Mouse (Mus musculus): Measurements from ENCODE around the gene Synj2.

Gene Synj2

DNA sequence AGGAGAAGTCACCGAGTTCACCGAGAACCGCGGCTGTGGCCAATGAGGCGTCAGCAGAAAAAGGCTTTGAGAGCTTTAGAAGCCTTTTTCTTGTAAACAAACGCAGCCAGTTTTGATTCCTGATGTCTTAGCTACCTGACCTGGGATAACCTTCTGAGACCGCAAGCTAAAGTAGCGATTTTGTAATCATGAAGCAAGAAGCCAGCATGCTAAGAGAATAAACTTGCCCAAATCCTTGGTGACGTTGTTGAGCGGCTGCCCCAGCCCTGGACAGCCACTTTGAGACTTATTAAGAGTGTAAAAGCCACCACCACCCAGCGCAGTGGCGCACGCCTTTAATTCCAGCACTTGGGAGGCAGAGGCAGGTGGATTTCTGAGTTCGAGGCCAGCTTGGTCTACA is 4.8 kb upstream of the Synj2 start:
- DNase-seq, result no peak

DNA sequence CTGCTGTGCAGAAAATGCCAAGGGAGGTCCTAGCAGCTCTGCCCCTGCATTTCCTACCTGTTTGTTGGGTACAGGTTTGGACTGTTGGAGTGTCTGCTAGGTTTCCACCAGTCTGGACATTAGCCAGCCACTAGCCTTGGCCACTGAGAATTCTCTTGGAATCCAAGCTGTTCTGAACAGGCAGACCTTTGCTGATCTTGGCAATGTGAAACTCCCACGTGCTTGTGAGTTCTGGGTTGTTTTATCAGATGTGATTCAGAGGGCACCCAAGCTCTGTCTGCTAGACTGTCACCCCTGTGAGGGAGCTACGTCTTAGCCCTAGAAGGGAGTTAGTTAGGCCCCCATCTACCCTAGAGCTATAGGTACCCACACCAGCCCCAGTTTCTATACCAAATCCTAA is 3.6 kb upstream of the Synj2 start:
- no peak for DNase-seq

DNA sequence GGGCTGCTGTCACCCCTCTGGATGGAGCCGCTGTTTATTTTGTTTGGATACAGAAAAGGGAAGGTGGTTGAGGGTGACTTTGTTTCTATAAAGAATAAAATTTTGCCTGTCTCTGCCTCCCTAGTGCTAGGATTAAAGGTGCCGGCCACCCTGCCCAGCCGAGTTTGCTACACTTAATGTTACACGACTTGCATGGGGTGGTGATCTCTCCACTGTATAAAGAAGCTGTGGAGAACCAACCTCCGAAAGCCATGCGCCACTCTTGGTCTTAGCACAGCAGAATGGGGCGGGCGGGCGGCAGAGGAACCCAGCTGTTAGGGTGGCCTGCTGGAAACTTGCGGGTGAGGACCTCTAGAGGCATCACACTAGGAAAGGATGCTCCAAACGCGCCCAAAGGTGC is 1.2 kb upstream of the Synj2 start:
- no peak for DNase-seq

DNA sequence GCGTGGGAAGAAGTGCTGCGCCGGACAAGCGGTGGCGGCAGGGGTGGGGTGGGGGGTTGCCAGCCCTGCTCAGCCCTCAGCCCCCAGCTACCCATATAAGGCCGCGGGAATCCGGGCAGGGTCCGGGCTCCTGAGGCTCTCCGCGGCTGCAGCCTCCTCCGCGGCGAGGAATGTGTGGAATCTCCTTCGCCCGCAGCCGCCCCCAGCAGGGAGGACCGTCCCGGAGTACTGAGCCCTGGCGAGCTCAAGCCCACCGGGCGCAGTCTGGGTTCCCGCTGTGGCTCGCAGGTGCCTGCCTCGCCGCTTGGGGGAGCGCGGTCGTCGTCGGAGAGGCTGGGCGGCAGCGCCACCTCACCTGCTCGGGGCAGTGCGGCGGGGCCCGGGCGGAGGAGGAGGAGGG is 288 bp upstream of the Synj2 start:
- peak; percentile 63 for DNase-seq

DNA sequence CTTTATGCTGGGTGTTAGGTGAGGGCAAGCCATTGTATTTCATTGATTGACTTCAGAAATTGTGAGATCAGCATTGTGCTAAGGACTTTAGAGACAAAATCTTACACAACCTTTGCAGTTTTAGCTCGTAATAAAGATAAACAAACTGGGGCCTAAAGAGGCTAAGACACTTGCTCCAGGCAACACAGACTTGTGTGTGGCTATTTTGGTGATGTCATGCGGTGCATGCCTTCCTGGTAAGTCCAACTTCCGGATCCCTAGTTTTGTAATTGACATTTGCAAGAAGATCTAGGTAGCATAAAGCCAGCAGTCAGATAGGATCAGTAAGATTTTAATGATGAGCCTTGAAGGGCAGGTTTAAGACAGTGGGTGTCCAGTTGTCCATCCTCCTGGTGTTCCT is 1.1 kb downstream of the Synj2 start:
- DNase-seq, result no peak

DNA sequence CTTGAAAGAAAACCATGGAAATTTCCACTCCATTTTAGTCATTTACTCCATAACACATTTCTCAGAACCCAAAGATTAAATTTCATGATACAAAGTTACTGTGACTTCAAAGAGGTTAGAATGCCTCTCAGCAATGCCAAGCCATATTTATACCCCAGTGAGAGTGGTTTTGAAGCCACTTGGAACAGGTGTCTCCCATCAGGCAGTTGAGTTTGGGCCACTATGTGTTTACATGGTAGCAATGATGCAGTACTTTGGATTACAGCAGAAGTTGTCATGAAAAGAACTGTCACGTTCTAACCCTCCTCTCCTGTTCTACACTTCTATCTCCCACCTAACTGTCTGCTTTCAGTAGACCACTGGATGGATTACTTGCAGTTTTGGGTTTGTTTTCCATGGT is 2.0 kb downstream of the Synj2 start:
- DNase-seq, result no peak

DNA sequence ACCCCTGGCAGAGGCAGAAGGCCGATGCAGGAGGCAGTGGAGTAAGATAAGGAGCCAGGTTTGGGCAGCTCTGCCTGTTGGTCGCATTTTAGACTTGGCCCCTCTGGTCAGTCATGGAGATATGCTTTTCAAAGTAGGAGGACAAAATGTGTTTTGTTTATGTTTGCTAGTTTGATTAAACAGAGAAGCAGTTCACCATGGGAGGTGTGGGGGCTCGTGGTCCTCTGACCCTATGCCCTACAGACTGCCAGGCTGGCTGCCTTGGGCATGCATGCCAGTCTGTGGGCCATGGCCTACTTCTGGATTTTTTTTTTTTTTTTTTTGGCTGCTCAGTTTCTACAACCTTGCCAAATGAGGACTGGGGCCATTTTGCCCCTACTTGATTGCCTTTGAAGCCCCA is 6.0 kb downstream of the Synj2 start:
- DNase-seq, result no peak

DNA sequence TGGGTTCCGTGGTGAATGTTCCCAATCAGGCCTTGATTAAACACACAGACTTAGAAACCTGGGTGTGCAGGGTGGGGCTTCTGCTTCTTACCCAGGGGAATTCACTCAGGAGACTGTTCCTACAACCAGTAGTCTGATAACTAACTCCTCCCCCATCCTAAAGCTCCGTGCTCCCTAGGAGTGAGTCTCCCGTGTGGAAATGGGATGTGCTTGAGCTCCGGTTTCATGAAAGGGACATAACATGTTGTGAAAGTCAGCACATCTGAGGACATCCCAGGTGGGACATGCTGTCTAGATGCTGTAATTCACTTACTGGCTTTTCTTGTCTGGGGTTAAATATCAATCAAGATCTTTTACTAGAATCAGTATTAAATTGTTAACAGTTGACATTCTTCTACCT is 11.4 kb downstream of the Synj2 start:
- no peak for DNase-seq

DNA sequence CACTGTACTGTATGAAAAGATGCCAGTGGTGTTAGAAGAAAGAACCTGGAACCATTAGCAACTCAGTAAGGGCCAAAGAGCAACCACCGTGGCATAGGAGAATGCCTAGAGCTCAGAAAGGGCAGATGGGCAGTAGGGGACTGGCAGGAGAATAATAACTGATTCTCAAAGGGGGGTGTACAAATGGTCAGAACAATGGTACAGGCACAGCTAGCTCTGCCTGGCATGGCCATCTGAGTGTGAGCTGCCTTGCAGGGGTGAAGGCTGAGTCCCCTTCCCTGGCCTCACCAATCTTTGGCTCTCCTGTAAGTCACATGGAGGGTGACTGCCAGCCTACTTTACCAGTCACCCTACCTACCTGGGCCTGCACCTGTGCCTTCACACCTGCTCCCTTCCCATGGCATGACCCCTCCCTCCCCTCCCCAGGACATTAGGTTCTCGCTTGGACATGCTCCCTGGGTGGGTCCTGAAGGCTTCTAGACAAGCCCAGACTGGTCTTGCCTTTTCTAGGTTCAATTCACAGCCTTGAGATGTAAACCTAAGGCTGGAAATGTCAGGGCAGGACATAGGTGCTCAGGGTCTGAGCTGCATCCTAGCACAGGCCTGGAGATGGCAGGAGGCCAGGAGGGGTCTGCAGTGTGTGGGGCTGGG is 15.4 kb downstream of the Synj2 start:
- DNase-seq, result peak; percentile 58

DNA sequence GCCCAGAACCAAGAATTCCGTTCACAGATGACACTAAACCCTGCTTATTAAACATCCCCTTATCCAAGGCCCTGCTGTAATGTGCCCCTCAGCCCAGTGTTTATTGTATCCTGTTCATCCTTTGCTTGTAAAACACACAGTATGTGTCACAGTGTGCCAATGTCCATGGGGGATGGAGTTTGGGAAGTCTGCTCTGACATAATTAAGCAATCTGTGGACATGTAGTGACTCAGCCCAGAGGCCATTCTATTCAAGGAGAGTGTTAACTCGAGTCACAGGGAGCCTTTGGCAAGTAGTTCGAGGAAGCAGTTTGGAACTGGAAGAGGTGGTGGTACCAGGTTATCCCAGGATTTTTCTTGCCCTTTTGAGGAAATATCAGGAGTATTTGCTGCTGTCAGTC is 16.0 kb downstream of the Synj2 start:
- DNase-seq, result no peak

DNA sequence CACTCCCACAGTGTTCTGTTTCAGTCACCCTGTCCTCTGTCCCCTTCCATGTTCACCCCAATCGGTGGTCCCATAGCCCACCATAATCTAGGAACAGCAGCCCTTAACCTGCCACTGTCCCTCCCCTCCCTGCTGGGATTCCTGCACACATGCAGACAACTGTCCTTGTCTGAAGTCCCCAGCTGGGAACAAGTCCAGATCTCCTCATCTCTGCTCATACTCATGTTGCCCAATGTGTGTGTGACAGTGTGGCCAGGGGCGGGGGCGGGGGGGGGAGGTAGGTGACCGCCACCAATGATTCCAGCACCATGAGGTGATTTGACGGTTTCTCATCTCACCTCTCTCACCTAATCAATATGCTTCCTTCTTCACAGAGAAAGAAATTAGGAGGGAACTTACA is 17.1 kb downstream of the Synj2 start:
- DNase-seq, result no peak

DNA sequence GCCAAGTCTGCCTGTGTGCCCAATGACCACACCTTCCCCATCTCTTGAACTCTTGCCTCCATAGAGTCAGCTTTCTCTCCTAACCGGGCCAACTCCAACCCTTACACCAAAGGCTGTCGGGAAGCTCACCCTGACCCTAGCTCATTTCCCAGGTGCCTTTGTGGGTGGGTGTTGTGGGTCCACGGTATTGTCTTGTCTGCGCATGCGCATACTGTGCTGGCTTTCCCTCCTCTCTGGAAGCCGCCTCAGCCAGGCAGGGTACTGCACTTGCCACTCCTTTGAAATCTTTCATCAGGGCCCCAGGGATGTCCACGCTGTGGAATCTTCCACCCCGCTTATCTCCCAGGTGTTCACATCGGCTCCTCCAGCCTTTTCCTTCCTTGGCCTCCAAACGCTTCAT is 17.6 kb downstream of the Synj2 start:
- no peak for DNase-seq

DNA sequence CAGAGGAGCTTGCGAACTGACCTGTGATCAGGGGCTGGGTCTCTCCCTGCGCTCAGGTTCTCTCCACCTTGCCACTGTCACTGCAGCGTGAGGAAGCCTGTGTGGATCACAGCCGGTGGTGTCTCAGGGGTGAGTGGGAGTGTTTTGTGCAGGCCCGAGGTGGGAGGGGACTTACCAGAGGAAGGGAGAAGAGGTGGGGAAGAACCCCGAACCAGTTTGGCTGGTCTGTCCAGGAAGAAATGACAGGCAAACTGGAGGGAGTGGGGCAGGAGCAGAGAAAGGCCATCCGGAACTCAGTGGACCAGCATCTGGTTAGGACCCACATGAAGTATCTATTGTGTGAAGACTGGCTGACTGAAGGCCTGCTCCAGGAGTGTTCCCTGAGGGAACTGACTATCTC is 18.0 kb downstream of the Synj2 start:
- no peak for DNase-seq

DNA sequence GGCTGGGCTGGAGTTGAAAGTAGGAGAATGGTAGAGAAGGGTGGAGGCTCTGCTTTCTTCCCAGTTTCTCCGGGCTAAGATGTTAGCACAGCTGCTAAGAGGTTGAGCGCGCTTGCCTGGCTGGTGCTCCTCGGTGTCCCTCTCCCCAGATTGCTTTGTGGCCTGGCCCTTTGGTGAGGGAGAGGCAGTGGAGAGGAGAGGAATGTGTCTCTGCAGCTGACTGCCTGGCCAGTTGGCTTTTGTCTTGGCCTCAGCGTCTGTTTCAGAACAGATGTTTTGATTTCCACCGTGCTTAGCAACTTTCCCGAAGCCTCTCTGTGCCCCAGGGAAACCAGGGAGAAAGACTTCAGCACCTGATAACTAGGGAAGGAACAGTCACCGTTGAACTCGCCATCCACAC is 18.7 kb downstream of the Synj2 start:
- no peak for DNase-seq

DNA sequence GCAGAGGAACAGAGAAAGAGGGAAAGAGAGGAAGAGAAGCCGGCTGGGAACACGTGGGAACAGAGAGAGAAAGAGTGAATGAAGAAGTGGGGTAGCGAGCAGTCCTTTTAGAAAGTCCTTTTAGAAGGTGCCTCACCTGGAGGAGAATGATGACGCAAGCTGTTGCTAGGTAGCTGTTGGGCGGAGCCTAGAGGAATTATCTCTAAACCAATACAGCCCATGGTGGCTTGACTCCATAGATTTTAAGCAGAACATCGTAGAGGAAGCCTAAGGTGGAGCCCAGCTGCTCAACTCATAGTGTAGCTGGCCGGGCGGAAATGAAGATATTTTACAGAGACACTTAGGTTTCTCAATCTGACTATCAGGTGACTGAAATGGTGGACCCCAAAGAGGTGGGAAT is 22.7 kb downstream of the Synj2 start:
- no peak for DNase-seq

DNA sequence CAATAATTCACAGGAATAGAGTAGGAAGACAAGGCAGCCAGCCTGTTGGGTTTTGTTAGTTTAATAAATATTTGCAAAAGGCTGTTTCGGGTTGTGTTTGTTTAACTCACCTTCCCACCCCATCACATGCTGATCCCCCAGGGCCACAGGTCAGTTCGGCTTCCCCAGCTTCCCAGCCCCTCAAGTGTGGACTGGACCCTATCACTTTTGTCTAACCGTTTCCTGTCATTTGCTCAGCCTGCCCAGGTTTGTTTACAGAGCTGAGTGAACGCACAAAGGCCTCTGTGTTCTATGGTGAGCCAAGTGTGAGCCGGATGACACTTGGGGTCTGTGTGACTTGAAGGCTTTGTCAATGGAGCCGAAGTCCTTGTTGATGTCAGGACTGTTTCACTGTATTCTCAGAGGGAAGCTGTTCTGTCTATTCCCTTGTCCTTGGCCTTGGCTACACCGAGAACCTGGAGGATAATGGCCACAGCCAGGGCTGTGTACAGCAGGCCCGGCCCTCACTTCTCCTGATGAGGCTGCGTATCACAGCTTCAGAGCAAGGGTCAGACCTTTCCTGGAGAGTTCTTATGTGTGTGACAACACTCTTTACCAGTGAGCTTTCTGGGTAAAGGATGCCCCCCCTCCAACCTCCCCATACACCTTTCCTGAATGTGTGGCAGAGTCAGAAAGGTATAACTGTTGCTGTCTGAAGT is 24.2 kb downstream of the Synj2 start:
- no peak for DNase-seq

DNA sequence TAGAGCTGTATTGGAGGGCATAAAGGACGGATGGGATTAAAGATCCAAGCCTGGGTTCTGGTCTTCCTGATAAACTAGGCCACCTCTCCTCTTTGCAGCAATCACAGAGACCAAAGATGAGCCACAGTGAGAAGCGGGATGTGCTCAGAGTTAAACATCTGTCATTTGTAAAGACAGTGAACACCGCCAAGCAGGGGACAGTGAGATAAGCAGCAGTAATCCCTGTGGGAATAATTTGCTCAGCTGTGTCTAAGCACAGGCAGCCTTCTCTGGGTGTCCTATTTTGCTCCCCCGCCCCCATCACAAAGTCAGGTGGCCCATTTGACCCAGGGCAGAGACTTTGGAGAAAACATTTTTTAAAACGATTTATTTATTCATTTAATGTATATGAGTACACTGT is 25.6 kb downstream of the Synj2 start:
- no peak for DNase-seq

DNA sequence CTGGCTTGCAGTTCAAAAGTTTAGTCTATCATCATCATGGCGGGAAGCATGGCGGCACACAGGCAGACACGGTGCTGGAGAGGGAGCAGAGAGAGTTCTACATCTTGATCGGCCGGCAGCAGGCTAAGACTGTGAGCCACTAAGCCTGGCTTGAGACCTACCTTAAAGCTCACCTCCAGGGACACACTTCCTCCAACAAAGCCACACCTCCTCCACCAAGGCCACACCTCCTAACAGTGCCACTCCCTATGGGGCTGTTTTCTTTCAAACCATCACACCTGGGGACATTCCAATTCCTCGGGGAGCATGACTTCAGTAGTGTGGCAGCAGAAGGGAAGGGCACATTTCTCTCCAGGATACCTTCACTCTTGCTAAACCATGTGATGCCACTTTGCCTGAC is 27.5 kb downstream of the Synj2 start:
- DNase-seq, result no peak

DNA sequence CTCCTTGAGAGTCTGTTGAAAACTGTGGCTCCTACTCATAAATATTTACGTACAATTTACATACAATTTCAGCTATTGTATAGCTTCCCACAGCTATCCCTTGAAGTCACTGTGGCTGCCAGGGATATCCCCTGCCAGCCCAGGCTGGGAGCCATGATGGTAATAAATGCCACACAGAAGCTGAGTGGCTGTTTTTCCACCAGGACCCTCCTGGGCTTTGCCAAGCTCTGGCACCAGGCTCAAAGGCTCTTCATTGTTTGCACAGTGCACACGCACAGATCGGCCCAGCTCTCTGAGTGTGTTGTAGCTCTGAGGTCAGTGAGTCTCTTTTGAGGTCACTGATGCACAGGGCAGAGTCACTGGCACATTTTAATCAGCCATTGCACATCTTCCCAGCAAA is 28.2 kb downstream of the Synj2 start:
- peak; percentile 72 for DNase-seq

DNA sequence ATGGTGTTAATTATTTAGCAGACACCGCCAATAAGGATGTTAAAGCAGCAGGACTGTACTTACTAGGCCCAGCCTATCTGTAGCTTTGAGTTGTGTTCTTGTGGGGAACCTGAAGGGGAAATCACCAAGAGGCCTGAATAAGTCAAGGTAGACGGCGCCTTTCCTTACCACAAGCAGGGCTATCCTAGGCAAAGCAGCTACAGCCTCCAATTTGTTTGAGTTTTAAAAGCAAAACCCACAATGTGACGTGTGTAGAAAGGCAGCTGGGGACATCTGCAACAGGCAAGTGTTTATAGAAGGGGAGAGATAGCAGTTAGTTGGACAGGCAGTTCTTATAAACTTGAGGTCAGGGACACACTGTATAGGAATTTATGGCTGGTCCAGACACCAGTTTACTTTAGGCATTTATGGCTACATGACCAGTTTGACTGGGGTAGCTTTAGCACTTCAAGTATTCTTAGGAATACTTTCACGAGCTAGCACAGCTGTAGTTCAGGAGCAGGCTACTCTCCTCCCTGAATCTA is 29.3 kb downstream of the Synj2 start:
- no peak for DNase-seq

DNA sequence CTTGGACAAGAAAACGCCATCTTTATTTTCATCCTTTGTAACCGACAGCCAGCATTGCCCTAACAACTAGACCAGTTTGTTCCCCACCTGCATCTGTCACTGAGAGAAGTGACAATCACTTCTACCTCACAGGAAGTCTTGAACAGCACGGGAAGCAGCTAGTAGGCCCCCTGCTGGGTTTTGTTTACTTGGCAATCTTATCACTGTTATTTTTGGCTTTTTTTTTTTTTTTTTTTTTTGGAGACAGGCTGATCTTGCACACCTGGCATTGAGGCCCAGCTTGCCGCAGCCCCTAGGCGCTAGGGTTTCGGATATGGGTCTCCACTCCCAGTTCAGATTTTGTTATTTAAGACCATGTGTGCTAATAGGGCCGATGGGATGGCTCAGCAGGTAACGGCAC is 32.5 kb downstream of the Synj2 start:
- no peak for DNase-seq

DNA sequence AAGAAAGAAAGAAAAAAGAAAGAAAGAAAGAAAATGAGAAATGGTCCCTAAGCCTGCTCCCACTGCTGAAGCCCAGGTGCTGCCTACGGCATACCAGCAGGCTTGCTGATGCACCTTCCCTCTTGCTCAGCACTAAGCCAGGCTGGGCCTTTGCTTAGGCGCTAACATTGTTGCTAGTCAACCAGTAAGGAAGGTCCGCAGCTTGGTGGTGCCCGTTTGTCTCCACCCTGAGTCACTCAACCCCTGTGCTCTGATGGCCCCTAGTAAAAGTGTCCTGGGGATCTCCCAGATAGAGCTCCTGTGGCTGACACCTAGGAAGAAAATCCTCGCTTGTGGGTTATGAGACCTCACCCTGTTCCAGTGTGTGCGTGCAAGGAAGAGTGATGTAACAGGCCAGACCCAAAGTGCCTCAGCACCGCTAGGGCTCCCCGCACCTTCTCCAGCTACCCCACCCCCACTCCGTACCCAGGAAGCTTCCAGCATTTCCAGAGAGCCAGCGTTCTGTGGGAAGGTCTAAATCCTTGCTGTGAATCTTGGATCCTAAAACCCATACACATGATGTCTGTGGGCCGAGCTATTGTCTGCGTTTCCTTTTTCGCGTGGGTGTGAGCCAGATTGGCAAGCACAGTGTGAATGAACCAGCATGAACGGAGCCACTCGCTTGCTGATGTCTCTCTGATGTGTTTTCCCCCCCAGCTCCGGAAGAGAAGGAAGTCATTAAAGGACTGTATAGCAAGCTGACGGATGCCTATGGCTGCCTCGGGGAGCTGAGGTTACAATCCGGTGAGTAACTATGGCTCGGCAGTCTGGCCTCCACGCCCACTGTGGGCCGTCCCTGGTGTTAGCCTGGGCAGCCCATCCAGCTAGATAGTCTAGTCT is 34.3 kb downstream of the Synj2 start:
- peak; percentile 94 for DNase-seq

DNA sequence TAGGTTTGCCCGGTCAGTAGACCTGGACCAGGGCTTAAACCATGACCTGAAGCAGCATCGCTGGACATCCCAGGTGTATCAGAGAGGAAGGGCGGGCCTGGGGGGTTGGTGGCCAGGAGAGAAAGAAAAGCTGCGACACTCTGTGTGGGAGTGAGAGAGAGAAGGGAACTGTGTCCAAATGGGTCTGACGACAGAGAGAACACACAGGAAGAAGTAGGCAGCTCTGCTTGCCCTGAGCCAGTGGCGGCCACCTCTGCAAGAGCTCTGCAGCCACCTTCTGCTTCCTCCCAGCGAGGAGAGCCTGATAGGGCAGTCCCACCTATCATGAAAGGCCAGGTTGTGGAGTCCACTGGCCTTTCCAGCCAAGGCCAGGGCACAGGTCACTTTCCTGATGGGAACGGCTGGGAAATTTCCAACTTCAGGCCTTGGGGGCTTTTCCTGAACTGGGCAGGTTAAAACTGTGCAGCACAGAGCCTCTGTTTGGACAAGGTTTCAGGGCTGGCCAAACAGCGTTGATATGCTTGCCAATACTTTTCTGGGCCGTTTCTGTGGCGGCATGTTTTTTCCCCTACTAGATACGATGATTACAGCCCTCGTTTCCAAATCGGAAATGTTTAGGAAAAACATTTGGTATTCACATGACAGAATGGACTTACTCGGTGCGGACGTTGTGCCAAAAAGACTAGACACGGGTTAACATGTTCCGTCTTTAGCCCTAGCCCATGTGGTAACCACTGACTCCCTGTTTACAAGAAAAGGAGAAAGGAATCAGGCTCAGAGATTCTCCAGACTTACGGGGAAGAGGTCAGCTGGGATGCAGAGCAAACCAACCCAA is 35.4 kb downstream of the Synj2 start:
- DNase-seq, result peak; percentile 68
